ENCODE assay signal across 25 mouse cellular contexts in genomic region chr3:79242922-79243705, GRCm38 (mm10). TPM values are rescaled to one million over a fixed set of nuclear protein-coding genes. Genes with fewer than 3 reads are reported as not detected.
A peak's percentile ranks its signal among the peaks of the same experiment; 100 is the strongest.
DNase-seq lines count a peak whose midpoint lies in the region; TF ChIP-seq lines count a peak whose summit lies in the region.
"Had no signal": no experiment of that assay in that cellular context is flagged by ENCODE, and none has a peak within 500 bp of the region (broad histone marks: within the 10 kb centered on the region; RNA-seq: fewer than 3 reads in every experiment).

No protein-coding gene starts in this region.

- H3K4me3 ChIP-seq in layer of hippocampus, adult 2 months = no peak overlapping the region
- H3K4me3 ChIP-seq: embryonic facial prominence, embryonic 10.5 days; forebrain, embryonic 15.5 days; heart, embryonic 13.5 days; limb, embryonic 13.5 days; megakaryocyte, embryonic 14.5 days; midbrain, embryonic 15.5 days; neural tube, embryonic 12.5 days had no signal

- TF ChIP-seq CTCF in layer of hippocampus, adult 2 months (conservative IDR thresholded peaks at IDR 0.05) = no peak

- H3K27ac ChIP-seq in layer of hippocampus, adult 2 months = peak overlapping the region; percentile 53
- H3K27ac ChIP-seq: embryonic facial prominence, embryonic 10.5 days; forebrain, embryonic 15.5 days; heart, embryonic 13.5 days; hindbrain, postnatal 0 days; limb, embryonic 13.5 days; midbrain, embryonic 15.5 days; neural tube, embryonic 12.5 days had no signal

- DNase-seq in kidney, adult 18-20 months = peak; percentile 36
- DNase-seq in kidney, postnatal 14 days = no peak
- no peak for DNase-seq in layer of hippocampus, adult 2 months (ENCODE audit: low spot score in 2 of 2)
- DNase-seq in layer of hippocampus, adult 11-12 months (ENCODE audit: low spot score) = no peak
- DNase-seq in lung, postnatal 36 days = peak; percentile 49
- DNase-seq in lung, postnatal 25 days (ENCODE audit: low spot score) = no peak
- DNase-seq in left cerebral cortex, adult 18-20 months (ENCODE audit: low spot score in 2 of 2) = no peak
- no peak for DNase-seq in testis, postnatal 14 days (ENCODE audit: low spot score)
- DNase-seq: cerebellum, adult 11-12 months; cerebellum, postnatal 10 days; gastrocnemius, postnatal 10 days; heart, adult 11 months; heart, postnatal 14 days; layer of hippocampus, postnatal 36 days; right cerebral cortex, postnatal 25 days; spleen, adult 18-20 months; thymus, postnatal 25 days had no signal

RNA-seq across cellular contexts. Expression of gene Rapgef2, which starts 43.2 kb away (rescaled TPM):
- total RNA-seq in layer of hippocampus, adult 2 months (2021) = 100 to 1,000 TPM; 169 to 173 TPM
- total RNA-seq in left cerebral cortex, adult 18-20 months (2021) = 100 to 1,000 TPM; 121 to 129 TPM

Comparison
In these comparisons a context has a peak if more than half of its experiments do, and no peak if none do; other contexts are left out.
1. DNase-seq: peak in kidney, adult 18-20 months (single experiment) and lung, postnatal 36 days (single experiment); none in kidney, postnatal 14 days (single experiment), layer of hippocampus, adult 2 months (0 of 2), layer of hippocampus, adult 11-12 months (single experiment), lung, postnatal 25 days (single experiment), left cerebral cortex, adult 18-20 months (0 of 2) and testis, postnatal 14 days (single experiment).